Mouse (Mus musculus): Measurements from ENCODE around the gene Sub1. TPM values are rescaled to one million over a fixed set of nuclear protein-coding genes. Genes with fewer than 3 reads are reported as not detected.

The Sub1 gene
- polyA plus RNA-seq, 1 experiment from 2014 or later: 873 TPM

- H3K27me3 ChIP-seq (ENCODE audit: control insufficient read depth, insufficient read depth, low read length): no peaks in the 10 kb centered on the region
- WGBS: 93% methylated on average over 9 of the region's 9 CpGs
- H3K9me3 ChIP-seq (replicated peaks; ENCODE audit: control insufficient read depth, low read length): no peaks in the 10 kb centered on the region
- no peak overlapping the region for H3K27ac ChIP-seq (replicated peaks; ENCODE audit: low read depth, low read length)
- no peak overlapping the region for H3K4me3 ChIP-seq (ENCODE audit: low read depth, low read length)
- no peaks in the 10 kb centered on the region; the same call in 1 of the 2 replicates for H3K36me3 ChIP-seq (replicated peaks; ENCODE audit: control insufficient read depth, insufficient read depth, low read depth, low read length)
- H3K9ac ChIP-seq (replicated peaks; ENCODE audit: low read length): no peak overlapping the region
- DNase-seq (ENCODE audit: low spot score): no peak
- no peak for ATAC-seq (replicated peaks; ENCODE audit: insufficient number of reproducible peaks, low FRiP score, low TSS enrichment, low read depth)
- no peaks in the 10 kb centered on the region for H3K4me1 ChIP-seq (ENCODE audit: control insufficient read depth, insufficient read depth, low read length)
- H3K4me2 ChIP-seq (ENCODE audit: low read depth, low read length): no peak overlapping the region
Observed at GRCm38 (mm10) chr15:11975836-11976235, 20.9 kb downstream of the Sub1 start.

- H3K27me3 ChIP-seq (ENCODE audit: control insufficient read depth, insufficient read depth, low read length): no peaks in the 10 kb centered on the region
- ATAC-seq (replicated peaks; ENCODE audit: insufficient number of reproducible peaks, low FRiP score, low TSS enrichment, low read depth): peak; percentile 42; the same call in 1 of the 2 replicates
- no peak overlapping the region for H3K9ac ChIP-seq (replicated peaks; ENCODE audit: low read length)
- H3K4me2 ChIP-seq (ENCODE audit: low read depth, low read length): no peak overlapping the region
- H3K9me3 ChIP-seq (replicated peaks; ENCODE audit: control insufficient read depth, low read length): no peaks in the 10 kb centered on the region
- H3K4me1 ChIP-seq (ENCODE audit: control insufficient read depth, insufficient read depth, low read length): no peaks in the 10 kb centered on the region
- WGBS: 26% methylated on average over 13 of the region's 13 CpGs
- no peak overlapping the region for H3K27ac ChIP-seq (replicated peaks; ENCODE audit: low read depth, low read length)
- no peak overlapping the region for H3K4me3 ChIP-seq (ENCODE audit: low read depth, low read length)
- DNase-seq (ENCODE audit: low spot score): peak; percentile 80
- H3K36me3 ChIP-seq (replicated peaks; ENCODE audit: control insufficient read depth, insufficient read depth, low read depth, low read length): no peaks in the 10 kb centered on the region
Observed at GRCm38 (mm10) chr15:11971854-11972420, 24.8 kb downstream of the Sub1 start.

- Histone ChIP-seq H3K4me1 (ENCODE audit: control insufficient read depth, insufficient read depth, low read length) (no peaks in the 10 kb centered on the region), H3K9me3 (replicated peaks; ENCODE audit: control insufficient read depth, low read length) (no peaks in the 10 kb centered on the region), H3K27ac (replicated peaks; ENCODE audit: low read depth, low read length) (no peak overlapping the region), H3K27me3 (ENCODE audit: control insufficient read depth, insufficient read depth, low read length) (no peaks in the 10 kb centered on the region), H3K9ac (replicated peaks; ENCODE audit: low read length) (no peak overlapping the region), H3K36me3 (replicated peaks; ENCODE audit: control insufficient read depth, insufficient read depth, low read depth, low read length) (no peaks in the 10 kb centered on the region), H3K4me3 (ENCODE audit: low read depth, low read length) (no peak overlapping the region), H3K4me2 (ENCODE audit: low read depth, low read length) (no peak overlapping the region)
- DNase-seq (ENCODE audit: low spot score) (no peak), ATAC-seq (replicated peaks; ENCODE audit: insufficient number of reproducible peaks, low FRiP score, low TSS enrichment, low read depth) (no peak)
- 78% methylated on average over 10 of the region's 10 CpGs for WGBS
Observed at GRCm38 (mm10) chr15:11970621-11971020, 26.2 kb downstream of the Sub1 start.

- H3K36me3 ChIP-seq (replicated peaks; ENCODE audit: control insufficient read depth, insufficient read depth, low read depth, low read length): no peaks in the 10 kb centered on the region
- H3K4me2 ChIP-seq (ENCODE audit: low read depth, low read length): no peak overlapping the region
- H3K4me3 ChIP-seq (ENCODE audit: low read depth, low read length): no peak overlapping the region
- ATAC-seq (replicated peaks; ENCODE audit: insufficient number of reproducible peaks, low FRiP score, low TSS enrichment, low read depth): no peak
- H3K27me3 ChIP-seq (ENCODE audit: control insufficient read depth, insufficient read depth, low read length): no peaks in the 10 kb centered on the region
- DNase-seq (ENCODE audit: low spot score): no peak
- H3K27ac ChIP-seq (replicated peaks; ENCODE audit: low read depth, low read length): no peak overlapping the region
- WGBS: 91% methylated on average over 9 of the region's 9 CpGs
- no peaks in the 10 kb centered on the region for H3K9me3 ChIP-seq (replicated peaks; ENCODE audit: control insufficient read depth, low read length)
- no peaks in the 10 kb centered on the region for H3K4me1 ChIP-seq (ENCODE audit: control insufficient read depth, insufficient read depth, low read length)
- no peak overlapping the region for H3K9ac ChIP-seq (replicated peaks; ENCODE audit: low read length)
Observed at GRCm38 (mm10) chr15:11968851-11969250, 27.9 kb downstream of the Sub1 start.

GRCm38 (mm10) chr15:11966367-11966766 is 30.4 kb downstream of the Sub1 start:
- Histone ChIP-seq H3K9ac (replicated peaks; ENCODE audit: low read length) (no peak overlapping the region), H3K4me2 (ENCODE audit: low read depth, low read length) (no peak overlapping the region), H3K4me1 (ENCODE audit: control insufficient read depth, insufficient read depth, low read length) (no peaks in the 10 kb centered on the region), H3K9me3 (replicated peaks; ENCODE audit: control insufficient read depth, low read length) (no peaks in the 10 kb centered on the region), H3K36me3 (replicated peaks; ENCODE audit: control insufficient read depth, insufficient read depth, low read depth, low read length) (no peaks in the 10 kb centered on the region), H3K4me3 (ENCODE audit: low read depth, low read length) (no peak overlapping the region), H3K27ac (replicated peaks; ENCODE audit: low read depth, low read length) (no peak overlapping the region), H3K27me3 (ENCODE audit: control insufficient read depth, insufficient read depth, low read length) (no peaks in the 10 kb centered on the region)
- no peak for ATAC-seq (replicated peaks; ENCODE audit: insufficient number of reproducible peaks, low FRiP score, low TSS enrichment, low read depth)
- peak; percentile 74 for DNase-seq (ENCODE audit: low spot score)
- 10% methylated on average over 4 of the region's 4 CpGs for WGBS

- Histone ChIP-seq H3K4me2 (ENCODE audit: low read depth, low read length) (no peak overlapping the region), H3K9me3 (replicated peaks; ENCODE audit: control insufficient read depth, low read length) (no peaks in the 10 kb centered on the region), H3K9ac (replicated peaks; ENCODE audit: low read length) (no peak overlapping the region), H3K36me3 (replicated peaks; ENCODE audit: control insufficient read depth, insufficient read depth, low read depth, low read length) (no peaks in the 10 kb centered on the region), H3K27me3 (ENCODE audit: control insufficient read depth, insufficient read depth, low read length) (no peaks in the 10 kb centered on the region), H3K4me3 (ENCODE audit: low read depth, low read length) (no peak overlapping the region), H3K27ac (replicated peaks; ENCODE audit: low read depth, low read length) (no peak overlapping the region), H3K4me1 (ENCODE audit: control insufficient read depth, insufficient read depth, low read length) (no peaks in the 10 kb centered on the region)
- WGBS: 90% methylated on average over 5 of the region's 5 CpGs
- ATAC-seq (replicated peaks; ENCODE audit: insufficient number of reproducible peaks, low FRiP score, low TSS enrichment, low read depth) (no peak), DNase-seq (ENCODE audit: low spot score) (no peak)
Observed at GRCm38 (mm10) chr15:11965201-11965845, 31.5 kb downstream of the Sub1 start.

- H3K4me3 ChIP-seq (ENCODE audit: low read depth, low read length): no peak overlapping the region
- no peaks in the 10 kb centered on the region for H3K27me3 ChIP-seq (ENCODE audit: control insufficient read depth, insufficient read depth, low read length)
- H3K36me3 ChIP-seq (replicated peaks; ENCODE audit: control insufficient read depth, insufficient read depth, low read depth, low read length): no peaks in the 10 kb centered on the region
- no peak overlapping the region for H3K4me2 ChIP-seq (ENCODE audit: low read depth, low read length)
- no peaks in the 10 kb centered on the region for H3K9me3 ChIP-seq (replicated peaks; ENCODE audit: control insufficient read depth, low read length)
- no peak overlapping the region for H3K9ac ChIP-seq (replicated peaks; ENCODE audit: low read length)
- H3K4me1 ChIP-seq (ENCODE audit: control insufficient read depth, insufficient read depth, low read length): no peaks in the 10 kb centered on the region
- DNase-seq (ENCODE audit: low spot score) (no peak), ATAC-seq (replicated peaks; ENCODE audit: insufficient number of reproducible peaks, low FRiP score, low TSS enrichment, low read depth) (no peak)
- H3K27ac ChIP-seq (replicated peaks; ENCODE audit: low read depth, low read length): no peak overlapping the region
- 91% methylated on average over 11 of the region's 11 CpGs for WGBS
Observed at GRCm38 (mm10) chr15:11963791-11964525, 32.8 kb downstream of the Sub1 start.

- Histone ChIP-seq H3K4me1 (ENCODE audit: control insufficient read depth, insufficient read depth, low read length) (no peaks in the 10 kb centered on the region), H3K27me3 (ENCODE audit: control insufficient read depth, insufficient read depth, low read length) (no peaks in the 10 kb centered on the region), H3K4me2 (ENCODE audit: low read depth, low read length) (no peak overlapping the region), H3K9me3 (replicated peaks; ENCODE audit: control insufficient read depth, low read length) (no peaks in the 10 kb centered on the region), H3K27ac (replicated peaks; ENCODE audit: low read depth, low read length) (no peak overlapping the region), H3K9ac (replicated peaks; ENCODE audit: low read length) (no peak overlapping the region), H3K4me3 (ENCODE audit: low read depth, low read length) (no peak overlapping the region), H3K36me3 (replicated peaks; ENCODE audit: control insufficient read depth, insufficient read depth, low read depth, low read length) (no peaks in the 10 kb centered on the region)
- WGBS: 89% methylated on average over 3 of the region's 3 CpGs
- DNase-seq (ENCODE audit: low spot score) (no peak), ATAC-seq (replicated peaks; ENCODE audit: insufficient number of reproducible peaks, low FRiP score, low TSS enrichment, low read depth) (no peak)
Observed at GRCm38 (mm10) chr15:11959716-11960115, 37.1 kb downstream of the Sub1 start.
